1 mouse cellular context compared by ENCODE assay signal in the genomic region with DNA sequence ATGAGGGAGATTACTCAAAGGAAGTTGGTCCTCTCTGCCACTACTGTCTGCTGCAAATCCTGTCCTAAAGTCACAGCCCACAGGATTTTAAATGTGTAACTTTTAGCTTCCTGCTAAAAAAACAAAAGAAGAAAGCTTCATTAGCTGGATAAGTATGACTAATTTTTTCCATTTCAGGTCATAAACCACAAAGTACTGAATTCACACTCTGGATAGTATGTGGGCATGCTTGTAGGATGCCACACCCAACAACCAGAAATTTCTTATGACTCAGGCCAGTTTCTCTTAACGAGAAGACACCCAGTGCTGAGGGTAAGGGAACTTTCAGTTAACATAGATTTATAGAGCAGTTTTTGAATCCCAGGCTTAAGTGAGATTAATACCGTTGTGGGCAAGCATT.
TF ChIP-seq lines count a peak whose summit lies in the region.

No protein-coding gene starts in this region.

TF ChIP-seq in CH12.LX, 34 proteins besides CTCF, POLR2A, EP300 and RAD21 (continued from another document):
- TF ChIP-seq HCFC1 (IDR thresholded peaks at IDR 0.05; ENCODE audit: low read depth, low read length) = no peak
- TF ChIP-seq POLR2AphosphoS2 (IDR thresholded peaks at IDR 0.05; ENCODE audit: low read depth, low read length) = no peak
- no peak for TF ChIP-seq CHD1 (IDR thresholded peaks at IDR 0.05; ENCODE audit: low read depth, low read length)
- TF ChIP-seq KAT2A (IDR thresholded peaks at IDR 0.05; ENCODE audit: insufficient replicate concordance, low read length) = no peak
- no peak for TF ChIP-seq MEF2A (IDR thresholded peaks at IDR 0.05; ENCODE audit: borderline replicate concordance, low read depth, low read length)
- no peak for TF ChIP-seq MAFK (IDR thresholded peaks at IDR 0.05; ENCODE audit: insufficient replicate concordance, low read length)
- no peak for TF ChIP-seq UBTF (IDR thresholded peaks at IDR 0.05; ENCODE audit: low read depth, low read length)
- TF ChIP-seq ELF1 (IDR thresholded peaks at IDR 0.05; ENCODE audit: low read depth, low read length) = no peak
- TF ChIP-seq ETS1 (conservative IDR thresholded peaks at IDR 0.05; ENCODE audit: low read depth, low read length) = peak; percentile 64
- TF ChIP-seq MXI1 (IDR thresholded peaks at IDR 0.05; ENCODE audit: low read depth, low read length) = no peak
- 0 out of 2 replicates have a peak, but pooled peaks have one; percentile 30 for TF ChIP-seq RCOR1 (conservative IDR thresholded peaks at IDR 0.05; ENCODE audit: low read depth, low read length)
- no peak for TF ChIP-seq TCF12 (IDR thresholded peaks at IDR 0.05; ENCODE audit: low read depth, low read length)
- no peak for TF ChIP-seq E2F4 (IDR thresholded peaks at IDR 0.05; ENCODE audit: insufficient replicate concordance, low read depth, low read length)
- no peak for TF ChIP-seq MAZ (IDR thresholded peaks at IDR 0.05; ENCODE audit: low read depth, low read length)
- no peak for TF ChIP-seq USF1 (IDR thresholded peaks at IDR 0.05; ENCODE audit: low read depth, low read length)
- no peak for TF ChIP-seq GABPA (IDR thresholded peaks at IDR 0.05; ENCODE audit: insufficient replicate concordance, low read depth, low read length)
- TF ChIP-seq ZMIZ1 (IDR thresholded peaks at IDR 0.05; ENCODE audit: low read depth, low read length) = no peak
